Mouse (Mus musculus) heart, adult 2 months (tissue): ENCODE data around the gene Ggt1.

Experiments used
- CTCF ChIP-seq: fragments of 200-600 bp; IDR thresholded peaks from 2 replicates; pipeline ENCODE4 v1.8.1; 2022; ENCODE audit warnings: antibody characterized with exemption, mild to moderate bottlenecking, moderate library complexity
- POLR2A ChIP-seq: fragments of 200-500 bp; IDR thresholded peaks from 2 replicates; pipeline ENCODE4 v1.6.1; 2011; ENCODE audit warnings: mild to moderate bottlenecking, low read depth, low read length, control low read depth; ENCODE audit not compliant: insufficient read depth

GRCm38 (mm10) chr10:75513306-75514067, 47.9 kb upstream of the Ggt1 start:
- TF ChIP-seq CTCF (no peak), POLR2A (no peak)
